Mouse (Mus musculus) MEL (cell line): ENCODE measurements around the gene Ahcyl1.

ENCODE experiments used
- CTCF ChIP-seq, 3 experiments: IDR thresholded peaks in 2 of 3; conservative IDR thresholded peaks in 1 of 3; 2 replicates each; pipeline ENCODE4 v1.5.1; 2011 to 2012; ENCODE audit warnings: low read length in 3 of 3, low read depth in 2 of 3, mild to moderate bottlenecking in 2 of 3, improper control_type of control experiment in 1 of 3, inconsistent platforms in 1 of 3, mixed read lengths in 1 of 3, moderate library complexity in 1 of 3; ENCODE audit not compliant: control insufficient read depth in 1 of 3, insufficient read depth in 1 of 3, poor library complexity in 1 of 3, severe bottlenecking in 1 of 3
- E2F4 ChIP-seq: IDR thresholded peaks from 2 replicates; pipeline ENCODE4 v1.6.1; 2011; ENCODE audit warnings: low read depth, low read length, improper control_type of control experiment, borderline replicate concordance
- ELF1 ChIP-seq: IDR thresholded peaks from 2 replicates; pipeline ENCODE4 v1.6.1; 2014; ENCODE audit warnings: low read depth, mild to moderate bottlenecking, inconsistent platforms, low read length, improper control_type of control experiment, moderate library complexity
- MAFK ChIP-seq: IDR thresholded peaks from 2 replicates; pipeline ENCODE4 v1.6.1; 2011; ENCODE audit warnings: low read depth, mild to moderate bottlenecking, low read length, improper control_type of control experiment, borderline replicate concordance
- MAZ ChIP-seq: IDR thresholded peaks from 2 replicates; pipeline ENCODE4 v1.6.1; 2012; ENCODE audit warnings: low read depth, mild to moderate bottlenecking, inconsistent platforms, low read length, improper control_type of control experiment
- POLR2A ChIP-seq, 2 experiments: IDR thresholded peaks; 2 replicates each; pipeline ENCODE4 v1.6.1; 2011 to 2012; ENCODE audit warnings: low read length in 2 of 2, mild to moderate bottlenecking in 2 of 2, control low read depth in 1 of 2, improper control_type of control experiment in 1 of 2, low read depth in 1 of 2, moderate library complexity in 1 of 2; ENCODE audit not compliant: control insufficient read depth in 1 of 2, insufficient read depth in 1 of 2, poor library complexity in 1 of 2
- RCOR1 ChIP-seq: IDR thresholded peaks from 2 replicates; pipeline ENCODE4 v1.6.1; 2012; ENCODE audit warnings: low read depth, mild to moderate bottlenecking, inconsistent platforms, low read length, improper control_type of control experiment
- SIN3A ChIP-seq: IDR thresholded peaks from 2 replicates; pipeline ENCODE4 v1.6.1; 2012; ENCODE audit warnings: low read length, improper control_type of control experiment, inconsistent platforms
- TBP ChIP-seq: IDR thresholded peaks from 2 replicates; pipeline ENCODE4 v1.8.0; 2011; ENCODE audit warnings: low read depth, low read length, improper control_type of control experiment
- USF1 ChIP-seq: IDR thresholded peaks from 2 replicates; pipeline ENCODE4 v1.6.1; 2014; ENCODE audit warnings: low read depth, mild to moderate bottlenecking, inconsistent platforms, low read length, improper control_type of control experiment, moderate library complexity
- ZMIZ1 ChIP-seq: IDR thresholded peaks from 2 replicates; pipeline ENCODE4 v1.6.1; 2012; ENCODE audit warnings: low read depth, mild to moderate bottlenecking, inconsistent platforms, low read length, improper control_type of control experiment, moderate library complexity

DNA sequence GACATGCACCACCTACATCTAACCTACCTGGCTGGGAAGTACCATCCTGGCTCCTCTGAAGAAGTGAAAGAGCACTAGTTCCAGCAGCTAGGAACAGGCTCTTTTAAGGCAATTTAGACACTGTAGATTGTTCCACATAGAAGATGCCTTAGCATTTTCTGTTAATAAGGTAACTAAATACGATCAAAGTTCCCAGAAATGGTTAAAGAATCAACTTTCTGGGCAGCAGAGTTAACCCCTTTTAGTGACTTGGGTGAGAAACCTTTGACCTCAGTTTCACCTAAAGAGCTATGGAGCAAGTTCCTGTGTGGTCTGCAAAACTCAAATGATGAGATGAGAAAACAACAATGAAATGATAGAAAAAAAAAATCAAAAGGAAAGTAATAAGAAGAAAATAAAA is 31.7 kb downstream of the Ahcyl1 start:
- no peak for TF ChIP-seq MAFK
- no peak for TF ChIP-seq POLR2A (IDR thresholded peaks at IDR 0.05; ENCODE audit: control insufficient read depth in 1 of 2, insufficient read depth in 1 of 2, low read depth in 1 of 2, low read length in 2 of 2, poor library complexity in 1 of 2)
- TF ChIP-seq CTCF (IDR thresholded peaks at IDR 0.05 in 2 of 3, conservative IDR thresholded peaks at IDR 0.05 in 1 of 3; ENCODE audit: control insufficient read depth in 1 of 3, insufficient read depth in 1 of 3, low read depth in 2 of 3, low read length in 3 of 3, poor library complexity in 1 of 3, severe bottlenecking in 1 of 3), result no peak
- no peak for TF ChIP-seq SIN3A
- TF ChIP-seq ELF1, result no peak
- no peak for TF ChIP-seq USF1
- TF ChIP-seq RCOR1, result no peak
- no peak for TF ChIP-seq ZMIZ1
- TF ChIP-seq TBP, result no peak
- TF ChIP-seq E2F4, result no peak
- no peak for TF ChIP-seq MAZ
